Mouse (Mus musculus) intestine, embryonic 14.5 days (tissue): ENCODE data around the gene Cradd. TPM values are rescaled to one million over a fixed set of nuclear protein-coding genes. Genes with fewer than 3 reads are reported as not detected.

Experiments
- ATAC-seq: fragments of 200-750 bp; cut with Nextera tagmentation; replicated peaks from 2 replicates; pipeline ENCODE4 v1.8.0; 2017; ENCODE audit warnings: low read depth, moderate number of reproducible peaks, moderate TSS enrichment, moderate library complexity; ENCODE audit not compliant: low FRiP score, low TSS enrichment
- DNase-seq: peaks from one replicate; pipeline ENCODE4 v3.0.0-alpha.2; 2018; ENCODE audit warnings: low spot score
- H3K27ac ChIP-seq: fragments of 300-500 bp; sonication (generic); 2 replicates; pipeline ENCODE4 v1.5.1; 2014; ENCODE audit warnings: low read depth, mild to moderate bottlenecking, control low read depth
- H3K27me3 ChIP-seq: fragments of 300-500 bp; sonication (generic); replicated peaks from 2 replicates; pipeline ENCODE4 v1.6.1; 2014; ENCODE audit warnings: low read length, control low read depth; ENCODE audit not compliant: control insufficient read depth, insufficient read depth
- H3K36me3 ChIP-seq: fragments of 300-500 bp; sonication (generic); 2 replicates; pipeline ENCODE4 v1.6.1; 2014; ENCODE audit warnings: low read length, control low read depth; ENCODE audit not compliant: control insufficient read depth, insufficient read depth
- H3K4me1 ChIP-seq: fragments of 300-500 bp; sonication (generic); replicated peaks from 2 replicates; pipeline ENCODE4 v1.6.1; 2014; ENCODE audit warnings: low read length, control low read depth, mixed read lengths; ENCODE audit not compliant: control insufficient read depth, insufficient read depth
- H3K4me2 ChIP-seq: fragments of 300-500 bp; sonication (generic); 2 replicates; pipeline ENCODE4 v1.6.1; 2014; ENCODE audit warnings: low read length
- H3K4me3 ChIP-seq: fragments of 300-500 bp; sonication (generic); 2 replicates; pipeline ENCODE4 v1.5.1; 2014; ENCODE audit warnings: low read depth, low read length, control low read depth, mixed read lengths
- H3K9ac ChIP-seq: fragments of 300-500 bp; sonication (generic); 2 replicates; pipeline ENCODE4 v1.6.1; 2014; ENCODE audit warnings: mild to moderate bottlenecking, low read length
- H3K9me3 ChIP-seq: fragments of 300-500 bp; sonication (generic); 2 replicates; pipeline ENCODE4 v1.6.1; 2016; ENCODE audit warnings: low read length, control low read depth; ENCODE audit not compliant: control insufficient read depth
- WGBS: fragments of 180-500 bp; shearing (Covaris S2); extraction: QIAGEN DNeasy Blood & Tissue Kit; methylation state at CpG from one replicate; pipeline ENCODE4 v1.1.7; 2014; 5-methylcytosine and 5-hydroxymethylcytosine counted together
- polyA plus RNA-seq: library from polyadenylated mRNA; unstranded; fragments of >200 nt; fragmentation: Nextera tagmentation; extraction: Ambion mirVana; gene quantifications from 2 replicates; pipeline ENCODE4 v1.2.1, GENCODE M21; 2014

Gene Cradd
- polyA plus RNA-seq, 1 experiment from 2014 or later, result 13.6 TPM

DNA sequence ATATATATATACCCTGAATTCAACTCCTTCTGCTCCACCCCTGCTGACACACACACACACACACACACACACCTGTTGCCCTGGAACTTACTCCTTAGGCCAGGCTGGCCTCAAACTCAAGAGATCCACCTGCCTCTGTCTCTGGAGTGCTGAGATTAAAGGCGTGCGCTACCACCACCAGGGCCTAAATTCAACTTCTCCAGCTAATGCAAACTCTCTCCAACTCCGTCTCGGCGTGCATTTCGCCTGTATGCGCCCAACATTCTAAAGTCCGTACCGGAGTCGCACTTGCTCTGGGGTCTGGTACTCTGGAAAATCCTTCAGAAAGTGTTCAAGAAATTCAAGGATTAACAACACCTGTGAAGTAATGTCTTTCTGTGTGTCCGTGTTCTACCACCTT, 8.6 kb downstream of the Cradd start:
- Histone ChIP-seq H3K27ac (no peak overlapping the region), H3K9ac (no peak overlapping the region), H3K4me3 (no peak overlapping the region), H3K27me3 (no peaks in the 10 kb centered on the region), H3K4me1 (peaks cover 27% of the 10 kb centered on the region), H3K36me3 (no peaks in the 10 kb centered on the region), H3K9me3 (no peaks in the 10 kb centered on the region), H3K4me2 (no peak overlapping the region)
- ATAC-seq, result no peak
- DNase-seq, result peak; percentile 39
- 92% methylated on average over 11 of the region's 11 CpGs for WGBS

DNA sequence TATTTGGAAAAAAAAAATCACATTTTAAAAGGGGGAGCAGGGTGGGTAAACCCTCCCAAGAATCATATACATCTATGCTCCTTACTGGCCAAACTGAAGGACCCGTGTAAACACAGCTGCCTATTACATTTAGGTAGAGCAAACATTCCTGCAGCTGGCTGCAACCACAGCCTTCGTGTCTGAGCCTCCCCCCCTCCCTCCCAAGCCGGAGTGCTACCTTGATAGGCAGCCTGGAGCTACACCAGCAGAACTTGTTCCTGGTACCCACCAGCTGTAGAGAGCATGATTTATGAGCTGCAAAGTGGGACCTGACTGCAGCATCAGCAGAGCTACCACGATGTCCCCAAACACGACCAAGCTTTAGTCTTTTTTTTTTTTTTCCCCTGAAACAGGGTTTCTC, 9.9 kb downstream of the Cradd start:
- Histone ChIP-seq H3K27me3 (no peaks in the 10 kb centered on the region), H3K27ac (no peak overlapping the region), H3K9me3 (no peaks in the 10 kb centered on the region), H3K4me3 (no peak overlapping the region), H3K36me3 (no peaks in the 10 kb centered on the region), H3K9ac (no peak overlapping the region), H3K4me1 (peaks cover 27% of the 10 kb centered on the region), H3K4me2 (no peak overlapping the region)
- WGBS, result 12% methylated on average over 5 of the region's 5 CpGs
- DNase-seq (no peak), ATAC-seq (0 out of 2 replicates have a peak, but pooled peaks have one; percentile 35)

- WGBS, result 45% methylated on average over 9 of the region's 9 CpGs
- no peak for ATAC-seq
- no peak overlapping the region for H3K27ac ChIP-seq
- no peak for DNase-seq
- H3K9me3 ChIP-seq, result no peaks in the 10 kb centered on the region
- H3K4me1 ChIP-seq, result peaks cover 27% of the 10 kb centered on the region
- H3K4me2 ChIP-seq, result no peak overlapping the region
- H3K4me3 ChIP-seq, result no peak overlapping the region
- no peaks in the 10 kb centered on the region for H3K36me3 ChIP-seq
- no peak overlapping the region for H3K9ac ChIP-seq
- H3K27me3 ChIP-seq, result no peaks in the 10 kb centered on the region
These were observed 10.4 kb downstream of the Cradd start for GRCm38 (mm10) chr10:95313524-95313923.

DNA sequence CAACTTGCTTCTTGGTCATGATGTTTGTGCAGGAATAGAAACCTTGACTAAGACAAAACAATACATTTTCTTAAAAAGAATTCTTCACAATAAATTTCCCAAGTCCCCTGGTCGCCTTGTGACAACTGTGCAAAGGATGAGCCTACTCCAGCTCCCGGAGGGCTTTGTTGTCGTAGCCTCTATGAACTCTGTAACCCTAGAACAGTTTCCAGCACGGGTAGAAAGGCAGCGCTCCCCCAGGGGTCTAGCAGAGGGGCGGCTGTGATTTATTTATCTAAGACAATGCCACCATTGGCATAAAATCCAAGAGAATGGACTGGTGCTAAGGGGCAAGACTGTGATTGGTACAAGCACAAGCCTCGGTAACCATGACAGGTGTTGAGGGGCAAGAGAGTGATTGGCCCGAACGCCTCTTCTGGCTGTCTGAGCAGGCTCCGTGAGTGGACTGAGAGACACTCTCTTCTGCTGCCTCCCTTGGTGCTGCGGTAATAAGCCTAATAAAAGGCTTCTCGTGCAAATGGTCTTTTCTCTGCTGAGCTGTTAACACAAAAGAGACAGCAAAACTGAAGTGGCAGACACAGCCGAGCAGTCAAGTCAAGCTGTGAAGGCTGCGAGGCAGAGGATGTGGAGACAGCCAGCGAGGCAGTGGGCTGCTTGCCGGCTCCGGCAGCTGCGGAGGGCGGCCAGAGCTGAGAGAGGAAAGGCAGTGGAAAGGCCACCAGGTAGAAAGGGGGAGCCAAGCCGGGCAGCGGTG, 13.1 kb downstream of the Cradd start:
- Histone ChIP-seq H3K27ac (no peak overlapping the region), H3K4me3 (no peak overlapping the region), H3K4me2 (no peak overlapping the region), H3K36me3 (no peaks in the 10 kb centered on the region), H3K4me1 (peaks cover 27% of the 10 kb centered on the region), H3K9ac (no peak overlapping the region), H3K27me3 (no peaks in the 10 kb centered on the region), H3K9me3 (no peaks in the 10 kb centered on the region)
- DNase-seq (no peak), ATAC-seq (no peak)
- WGBS, result 46% methylated on average over 21 of the region's 21 CpGs

- H3K9ac ChIP-seq, result no peak overlapping the region
- no peaks in the 10 kb centered on the region for H3K9me3 ChIP-seq
- no peaks in the 10 kb centered on the region for H3K36me3 ChIP-seq
- DNase-seq (no peak), ATAC-seq (no peak)
- peaks cover 24% of the 10 kb centered on the region for H3K4me1 ChIP-seq
- no peak overlapping the region for H3K4me3 ChIP-seq
- H3K27ac ChIP-seq, result no peak overlapping the region
- WGBS, result 54% methylated on average over 13 of the region's 13 CpGs
- no peak overlapping the region for H3K4me2 ChIP-seq
- no peaks in the 10 kb centered on the region for H3K27me3 ChIP-seq
These were observed 14.3 kb downstream of the Cradd start for GRCm38 (mm10) chr10:95309412-95310322.

DNA sequence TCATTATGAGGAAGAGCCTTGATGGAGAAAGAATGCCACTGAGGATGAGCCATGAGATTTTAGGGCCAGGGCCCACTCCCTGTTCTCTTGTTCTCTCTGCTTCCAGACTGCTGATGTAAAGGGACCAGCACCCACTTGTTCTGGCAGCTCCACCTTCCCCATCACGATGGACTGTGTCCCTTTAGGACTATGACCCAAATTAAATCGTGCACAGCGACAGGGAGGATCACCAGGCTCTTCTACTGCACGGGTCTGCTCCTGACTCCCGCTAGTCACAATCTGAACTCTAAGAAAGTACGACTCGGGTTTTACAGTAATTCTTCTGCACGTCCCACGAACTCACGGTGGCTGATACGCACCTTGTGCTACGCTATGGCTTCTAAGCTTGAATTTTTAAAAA, 14.9 kb downstream of the Cradd start:
- Histone ChIP-seq H3K4me2 (no peak overlapping the region), H3K4me3 (no peak overlapping the region), H3K9me3 (no peaks in the 10 kb centered on the region), H3K27me3 (no peaks in the 10 kb centered on the region), H3K36me3 (no peaks in the 10 kb centered on the region), H3K27ac (no peak overlapping the region), H3K4me1 (peaks cover 20% of the 10 kb centered on the region), H3K9ac (no peak overlapping the region)
- DNase-seq (no peak), ATAC-seq (no peak)
- 83% methylated on average over 12 of the region's 12 CpGs for WGBS

DNA sequence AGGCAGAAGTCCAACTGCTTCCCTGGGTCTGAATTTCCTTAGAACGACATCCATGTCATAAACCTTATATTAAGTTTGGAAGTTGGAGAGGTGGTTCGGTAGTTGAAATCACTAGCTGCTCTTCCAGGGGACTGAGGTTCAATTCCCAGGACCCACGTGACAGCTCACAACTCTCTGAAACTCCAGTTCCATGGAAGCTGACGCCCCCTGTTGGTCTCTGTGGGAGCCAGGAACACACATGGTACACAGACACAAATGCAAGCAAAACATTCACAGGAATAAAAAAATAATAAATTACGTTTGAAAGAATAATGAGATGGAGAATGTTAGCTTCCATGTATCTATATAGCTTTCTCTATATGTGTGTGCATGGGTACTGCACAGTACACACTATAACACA, 16.0 kb downstream of the Cradd start:
- no peaks in the 10 kb centered on the region for H3K36me3 ChIP-seq
- H3K9ac ChIP-seq, result no peak overlapping the region
- ATAC-seq (no peak), DNase-seq (no peak)
- no peaks in the 10 kb centered on the region for H3K9me3 ChIP-seq
- peaks cover 12% of the 10 kb centered on the region for H3K4me1 ChIP-seq
- no peak overlapping the region for H3K4me3 ChIP-seq
- H3K27me3 ChIP-seq, result no peaks in the 10 kb centered on the region
- H3K27ac ChIP-seq, result no peak overlapping the region
- H3K4me2 ChIP-seq, result no peak overlapping the region
- WGBS, result 83% methylated on average over 5 of the region's 5 CpGs

DNA sequence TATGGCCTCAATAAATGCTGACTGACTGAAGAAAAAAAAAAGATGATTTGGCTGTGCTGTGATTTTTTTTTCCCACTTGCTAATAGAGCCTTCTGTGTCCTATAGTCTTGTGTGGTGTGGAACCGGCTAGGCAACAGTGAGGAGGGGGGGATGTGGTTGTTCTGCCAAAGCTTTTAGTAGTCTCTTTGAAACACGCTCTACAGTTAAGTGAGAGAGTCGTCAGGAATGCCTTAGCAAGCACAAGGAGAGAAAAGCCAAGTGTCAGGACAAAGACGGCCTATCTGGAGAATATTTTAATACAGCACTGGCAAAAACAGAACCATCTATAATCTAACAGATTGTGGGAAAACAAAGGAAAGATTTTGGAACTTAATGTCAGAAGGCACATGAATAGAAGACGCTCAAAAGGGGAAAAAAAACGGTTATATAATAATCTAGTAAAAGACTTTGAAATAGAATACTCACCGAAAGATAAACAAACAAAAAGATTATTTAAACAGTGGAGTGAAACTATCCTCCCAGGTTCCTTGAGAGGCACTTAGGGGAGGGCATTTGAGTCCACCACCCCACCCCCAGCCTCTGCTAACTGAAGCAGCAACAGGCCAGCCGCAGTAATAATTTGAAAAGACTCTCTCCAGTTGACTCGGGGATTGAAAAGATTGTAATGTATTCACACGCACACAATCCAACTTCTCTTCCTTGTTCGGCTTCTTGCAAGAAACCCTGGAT, 16.9 kb downstream of the Cradd start:
- no peaks in the 10 kb centered on the region for H3K27me3 ChIP-seq
- H3K4me1 ChIP-seq, result peaks cover 12% of the 10 kb centered on the region
- H3K27ac ChIP-seq, result no peak overlapping the region
- WGBS, result 25% methylated on average over 11 of the region's 11 CpGs
- ATAC-seq (no peak), DNase-seq (no peak)
- no peak overlapping the region for H3K4me2 ChIP-seq
- no peak overlapping the region for H3K4me3 ChIP-seq
- H3K9me3 ChIP-seq, result no peaks in the 10 kb centered on the region
- no peak overlapping the region for H3K9ac ChIP-seq
- H3K36me3 ChIP-seq, result no peaks in the 10 kb centered on the region
